Mouse (Mus musculus) bone marrow, adult 2 months (tissue): Measurements from ENCODE around the gene Itih5. TPM values are rescaled to one million over a fixed set of nuclear protein-coding genes. Genes with fewer than 3 reads are reported as not detected.

Experiments
- H3K27ac ChIP-seq: fragments of 200-500 bp; 2 replicates; pipeline ENCODE4 v1.5.1; 2012; ENCODE audit warnings: low read depth, mild to moderate bottlenecking, control low read depth, inconsistent platforms, low read length; ENCODE audit not compliant: control insufficient read depth, poor library complexity, insufficient read depth
- H3K4me1 ChIP-seq: fragments of 200-500 bp; 2 replicates; pipeline ENCODE4 v1.6.1; 2011; ENCODE audit warnings: low read length; ENCODE audit not compliant: control insufficient read depth, insufficient read depth
- H3K4me3 ChIP-seq: fragments of 200-500 bp; replicated peaks from 2 replicates; pipeline ENCODE3; 2011; ENCODE audit warnings: mild to moderate bottlenecking, low read depth, low read length, control low read depth; ENCODE audit not compliant: control insufficient read depth
- CTCF ChIP-seq: fragments of 200-500 bp; IDR thresholded peaks from 2 replicates; pipeline ENCODE4 v1.5.1; 2011; ENCODE audit warnings: low read length, control low read depth; ENCODE audit not compliant: control insufficient read depth, insufficient read depth
- POLR2A ChIP-seq: fragments of 200-500 bp; IDR thresholded peaks from 2 replicates; pipeline ENCODE4 v1.6.1; 2011; ENCODE audit warnings: low read depth, mild to moderate bottlenecking, control low read depth, low read length, borderline replicate concordance; ENCODE audit not compliant: control insufficient read depth
- WGBS: fragments of 180-500 bp; shearing (Covaris S2); methylation state at CpG from one replicate; pipeline ENCODE4 v1.1.7; 2018; 5-methylcytosine and 5-hydroxymethylcytosine counted together
- polyA plus RNA-seq: library from polyadenylated mRNA; stranded (reverse); fragments of >200 nt; gene quantifications from 2 replicates; pipeline ENCODE4 v1.2.4, GENCODE M21; 2011; ENCODE audit warnings: low replicate concordance; ENCODE audit not compliant: missing spikeins, insufficient read depth, insufficient read length

Gene Itih5
- polyA plus RNA-seq, 1 experiment, result 1.7 TPM

- Histone ChIP-seq H3K4me3 (no peak within 1 kb of the TSS), H3K4me1 (no peaks in the 10 kb centered on the region), H3K27ac (no peak within 1 kb of the TSS)
- WGBS, result 88% methylated on average over 4 of the region's 4 CpGs
- TF ChIP-seq POLR2A (no peak), CTCF (no peak)
Measured at GRCm38 (mm10) chr2:10131296-10131695, 22.1 kb upstream of the Itih5 start, which contains the start of gene Itih2. Itih2 (minus strand) TSS chr2:10131396.

- Histone ChIP-seq H3K4me1 (no peaks in the 10 kb centered on the region), H3K4me3 (no peak overlapping the region), H3K27ac (no peak overlapping the region)
- TF ChIP-seq CTCF (no peak), POLR2A (no peak)
- 74% methylated on average over 1 of the region's 1 CpGs for WGBS
Measured at GRCm38 (mm10) chr2:10132128-10132527, 21.2 kb upstream of the Itih5 start.

GRCm38 (mm10) chr2:10133941-10134340 is 19.4 kb upstream of the Itih5 start:
- H3K4me3 ChIP-seq, result no peak overlapping the region
- H3K27ac ChIP-seq, result no peak overlapping the region
- TF ChIP-seq CTCF (no peak), POLR2A (no peak)
- H3K4me1 ChIP-seq, result no peaks in the 10 kb centered on the region
- 77% methylated on average over 6 of the region's 6 CpGs for WGBS

GRCm38 (mm10) chr2:10137320-10137719 is 16.1 kb upstream of the Itih5 start:
- Histone ChIP-seq H3K4me1 (no peaks in the 10 kb centered on the region), H3K4me3 (no peak overlapping the region), H3K27ac (no peak overlapping the region)
- TF ChIP-seq POLR2A, result no peak
- TF ChIP-seq CTCF, result no peak
- WGBS, result 47% methylated on average over 2 of the region's 2 CpGs

- no peak overlapping the region for H3K4me3 ChIP-seq
- no peak for TF ChIP-seq CTCF
- TF ChIP-seq POLR2A, result no peak
- H3K4me1 ChIP-seq, result no peaks in the 10 kb centered on the region
- H3K27ac ChIP-seq, result no peak overlapping the region
- WGBS, result 78% methylated on average over 5 of the region's 5 CpGs
Measured at GRCm38 (mm10) chr2:10140456-10140855, 12.9 kb upstream of the Itih5 start.

- WGBS, result 27% methylated on average over 8 of the region's 8 CpGs
- H3K27ac ChIP-seq, result no peak overlapping the region
- TF ChIP-seq POLR2A, result no peak
- TF ChIP-seq CTCF, result peak; percentile 76
- no peaks in the 10 kb centered on the region; the same call in 1 of the 2 replicates for H3K4me1 ChIP-seq
- H3K4me3 ChIP-seq, result no peak overlapping the region
Measured at GRCm38 (mm10) chr2:10142472-10143454, 10.6 kb upstream of the Itih5 start.

GRCm38 (mm10) chr2:10145514-10145913 is 7.9 kb upstream of the Itih5 start:
- 3% methylated on average over 6 of the region's 6 CpGs for WGBS
- H3K27ac ChIP-seq, result no peak overlapping the region
- TF ChIP-seq POLR2A (no peak), CTCF (no peak)
- H3K4me3 ChIP-seq, result no peak overlapping the region
- H3K4me1 ChIP-seq, result no peaks in the 10 kb centered on the region; the same call in 1 of the 2 replicates

- no peak overlapping the region for H3K27ac ChIP-seq
- TF ChIP-seq POLR2A, result no peak
- no peak overlapping the region for H3K4me3 ChIP-seq
- no peaks in the 10 kb centered on the region; the same call in 1 of the 2 replicates for H3K4me1 ChIP-seq
- 71% methylated on average over 8 of the region's 8 CpGs for WGBS
Measured at GRCm38 (mm10) chr2:10147176-10147575, 6.2 kb upstream of the Itih5 start.
